Mouse (Mus musculus) kidney, adult 2 months (tissue): Measurements from ENCODE around the gene Cpn1. TPM values are rescaled to one million over a fixed set of nuclear protein-coding genes. Genes with fewer than 3 reads are reported as not detected.
A peak's percentile ranks its signal among the peaks of the same experiment; 100 is the strongest.
"Not testable (repeated sequence)": the region's sequence is repeated elsewhere in the genome, so short reads cannot be mapped to it uniquely, and the experiment has no call there.

Experiments used
- DNase-seq: peaks from one replicate; pipeline ENCODE4 v3.0.0; 2021
- H3K27ac ChIP-seq: fragments of 200-500 bp; 2 replicates; pipeline ENCODE4 v1.5.1; 2012; ENCODE audit warnings: low read depth, low read length, control low read depth, inconsistent platforms; ENCODE audit not compliant: insufficient read depth
- H3K27me3 ChIP-seq: fragments of 200-500 bp; replicated peaks from 2 replicates; pipeline ENCODE4 v1.6.1; 2012; ENCODE audit warnings: mild to moderate bottlenecking, moderate library complexity, low read length, inconsistent platforms; ENCODE audit not compliant: control insufficient read depth, insufficient read depth
- H3K36me3 ChIP-seq: fragments of 200-500 bp; 2 replicates; pipeline ENCODE4 v1.6.1; 2012; ENCODE audit warnings: mild to moderate bottlenecking, moderate library complexity, low read length, inconsistent platforms; ENCODE audit not compliant: control insufficient read depth, insufficient read depth
- H3K4me1 ChIP-seq: fragments of 200-500 bp; 2 replicates; pipeline ENCODE4 v1.6.1; 2011; ENCODE audit warnings: low read length; ENCODE audit not compliant: control insufficient read depth, insufficient read depth
- H3K4me3 ChIP-seq: fragments of 200-500 bp; 2 replicates; pipeline ENCODE4 v1.5.1; 2011; ENCODE audit warnings: mild to moderate bottlenecking, low read depth, low read length, control low read depth; ENCODE audit not compliant: insufficient read depth
- CTCF ChIP-seq: fragments of 200-500 bp; conservative IDR thresholded peaks from 2 replicates; pipeline ENCODE4 v1.5.1; 2011; ENCODE audit warnings: low read depth, mild to moderate bottlenecking, control low read depth, low read length, moderate library complexity, mixed read lengths; ENCODE audit not compliant: insufficient read depth, insufficient read length
- POLR2A ChIP-seq: fragments of 200-500 bp; IDR thresholded peaks from one replicate; pipeline ENCODE4 v1.6.1; 2011; ENCODE audit warnings: low read depth, low read length, control low read depth
- WGBS: fragments of 180-500 bp; shearing (Covaris S2); methylation state at CpG from one replicate; pipeline ENCODE4 v1.1.7; 2018; 5-methylcytosine and 5-hydroxymethylcytosine counted together
- polyA plus RNA-seq: library from polyadenylated mRNA; depleted of rRNA; stranded (reverse); fragments of >200 nt; gene quantifications from 2 replicates; pipeline ENCODE4 v1.2.3, GENCODE M21; 2012

Cpn1 gene
- polyA plus RNA-seq, 1 experiment = 103 TPM

DNA sequence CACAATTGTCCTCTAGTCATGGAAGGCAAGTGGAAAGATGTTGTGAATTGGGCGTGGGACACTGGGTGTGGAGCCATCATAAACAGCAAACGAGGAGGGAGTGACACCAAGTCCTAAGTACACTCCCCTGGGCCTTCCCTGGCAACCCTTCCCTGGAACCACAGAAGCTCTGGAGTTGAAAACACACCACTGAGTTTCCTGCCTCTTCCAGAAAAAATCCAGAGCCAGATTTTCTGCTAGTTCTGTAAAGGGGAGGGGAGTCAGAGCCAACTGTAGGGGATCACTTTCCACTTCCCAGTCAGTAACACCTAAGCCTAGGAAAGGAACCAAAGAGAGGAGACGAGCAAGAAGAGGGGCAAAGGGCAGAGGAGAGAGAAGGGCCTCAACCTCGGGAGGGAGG is 29.0 kb downstream of the Cpn1 start:
- H3K4me1 ChIP-seq = peaks cover 3% of the 10 kb centered on the region; the same call in 1 of the 2 replicates
- no peaks in the 10 kb centered on the region for H3K27me3 ChIP-seq
- 28% methylated on average over 4 of the region's 4 CpGs for WGBS
- no peaks in the 10 kb centered on the region for H3K36me3 ChIP-seq
- DNase-seq = no peak
- TF ChIP-seq POLR2A (no peak), CTCF (no peak)
- H3K4me3 ChIP-seq = no peak overlapping the region
- H3K27ac ChIP-seq = no peak overlapping the region

DNA sequence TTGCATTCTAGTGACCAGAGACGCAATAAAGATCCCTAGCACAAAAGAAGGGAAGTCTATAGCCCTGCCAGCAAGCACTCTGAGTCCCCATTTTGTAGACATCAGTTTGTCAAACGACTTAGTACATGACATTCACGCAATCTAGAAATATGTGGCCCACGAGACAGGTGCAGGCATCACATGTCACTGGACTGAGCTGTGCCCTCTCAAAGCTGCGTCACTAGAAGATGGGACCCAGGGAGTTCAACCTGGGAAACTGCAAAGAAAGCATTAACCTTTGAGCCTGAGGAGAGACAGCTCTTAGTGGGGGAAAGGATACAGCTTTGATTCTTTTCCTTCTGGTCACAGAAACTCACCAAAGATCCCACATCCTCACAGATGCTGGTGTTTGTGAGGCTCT is 31.1 kb downstream of the Cpn1 start:
- Histone ChIP-seq H3K36me3 (no peaks in the 10 kb centered on the region), H3K4me1 (peaks cover 3% of the 10 kb centered on the region; the same call in 1 of the 2 replicates), H3K27me3 (no peaks in the 10 kb centered on the region), H3K27ac (peak overlapping the region; percentile 25; the same call in 1 of the 2 replicates), H3K4me3 (no peak overlapping the region)
- TF ChIP-seq POLR2A = no peak
- DNase-seq = peak; percentile 38
- WGBS = 50% methylated on average over 5 of the region's 5 CpGs

DNA sequence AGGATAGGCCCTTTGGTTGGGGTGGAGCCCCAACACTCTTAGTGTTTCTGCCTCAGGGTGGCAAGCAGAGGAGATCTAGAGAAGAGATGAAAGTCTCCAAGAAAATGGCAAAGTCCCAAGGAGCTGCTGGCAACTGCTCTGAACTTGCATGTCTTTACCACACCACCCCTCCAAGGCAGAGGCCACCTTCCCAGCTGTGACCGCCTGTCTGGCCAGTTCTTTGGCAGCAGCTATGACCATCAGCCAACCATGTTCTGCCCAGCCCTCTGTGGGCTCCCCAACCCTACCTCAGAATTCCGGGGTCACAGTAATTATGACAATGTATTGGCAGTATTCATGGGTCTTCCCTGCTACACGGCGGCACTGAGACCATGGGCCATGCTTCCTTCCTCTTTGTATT is 31.5 kb downstream of the Cpn1 start:
- Histone ChIP-seq H3K36me3 (no peaks in the 10 kb centered on the region), H3K27ac (0 out of 2 replicates have a peak overlapping the region, but pooled peaks have one; percentile 25), H3K4me3 (no peak overlapping the region), H3K27me3 (no peaks in the 10 kb centered on the region), H3K4me1 (peaks cover 3% of the 10 kb centered on the region; the same call in 1 of the 2 replicates)
- 72% methylated on average over 4 of the region's 4 CpGs for WGBS
- no peak for DNase-seq
- TF ChIP-seq POLR2A (no peak), CTCF (no peak)

- not testable (repeated sequence) for H3K4me1 ChIP-seq, DNase-seq, H3K4me3 ChIP-seq, H3K27me3 ChIP-seq, H3K27ac ChIP-seq, H3K36me3 ChIP-seq
- WGBS = 94% methylated on average over 8 of the region's 8 CpGs
These were observed 33.4 kb downstream of the Cpn1 start for GRCm38 (mm10) chr19:43952936-43953335.

- Histone ChIP-seq H3K36me3 (no peaks in the 10 kb centered on the region), H3K4me1 (no peaks in the 10 kb centered on the region), H3K27ac (no peak overlapping the region), H3K27me3 (no peaks in the 10 kb centered on the region), H3K4me3 (no peak overlapping the region)
- no peak for DNase-seq
- TF ChIP-seq CTCF (no peak), POLR2A (no peak)
- WGBS = 16% methylated on average over 12 of the region's 12 CpGs
These were observed 37.1 kb downstream of the Cpn1 start for GRCm38 (mm10) chr19:43949111-43949810.

GRCm38 (mm10) chr19:43944566-43944965 is 41.8 kb downstream of the Cpn1 start:
- Histone ChIP-seq H3K27me3 (no peaks in the 10 kb centered on the region), H3K4me1 (no peaks in the 10 kb centered on the region; the same call in 1 of the 2 replicates), H3K27ac (no peak overlapping the region), H3K36me3 (no peaks in the 10 kb centered on the region), H3K4me3 (no peak overlapping the region)
- DNase-seq = no peak
- TF ChIP-seq CTCF = no peak
- TF ChIP-seq POLR2A = no peak
- whole genome bisulfite sequencing = 88% methylated on average over 8 of the region's 8 CpGs

GRCm38 (mm10) chr19:43943076-43943475 is 43.3 kb downstream of the Cpn1 start:
- Histone ChIP-seq H3K4me1 (no peaks in the 10 kb centered on the region; the same call in 1 of the 2 replicates), H3K4me3 (no peak overlapping the region), H3K36me3 (no peaks in the 10 kb centered on the region), H3K27ac (no peak overlapping the region), H3K27me3 (no peaks in the 10 kb centered on the region)
- TF ChIP-seq CTCF (no peak; the same call in 1 of the 2 replicates), POLR2A (no peak)
- DNase-seq = peak; percentile 73
- 50% methylated on average over 16 of the region's 16 CpGs for WGBS
